Mouse (Mus musculus) neural tube, embryonic 15.5 days (tissue): Measurements from ENCODE around the gene Map7d1. TPM values are rescaled to one million over a fixed set of nuclear protein-coding genes. Genes with fewer than 3 reads are reported as not detected.

Source experiments
- ATAC-seq: fragments of 200-750 bp; cut with Nextera tagmentation; 2 replicates; pipeline ENCODE4 v1.8.0; 2017; ENCODE audit warnings: mild to moderate bottlenecking, moderate TSS enrichment, moderate library complexity; ENCODE audit not compliant: low FRiP score
- H3K27ac ChIP-seq: fragments of 300-500 bp; sonication (generic); replicated peaks from 2 replicates; pipeline ENCODE4 v1.5.1; 2015; ENCODE audit warnings: mild to moderate bottlenecking, inconsistent platforms
- H3K27me3 ChIP-seq: fragments of 300-500 bp; sonication (generic); replicated peaks from 2 replicates; pipeline ENCODE4 v1.6.1; 2015; ENCODE audit warnings: inconsistent platforms
- H3K36me3 ChIP-seq: fragments of 300-500 bp; sonication (generic); 2 replicates; pipeline ENCODE4 v1.6.1; 2015; ENCODE audit warnings: inconsistent platforms
- H3K4me1 ChIP-seq: fragments of 300-500 bp; sonication (generic); 2 replicates; pipeline ENCODE4 v1.6.1; 2015; ENCODE audit warnings: inconsistent platforms
- H3K4me2 ChIP-seq: fragments of 300-500 bp; sonication (generic); 2 replicates; pipeline ENCODE4 v1.6.1; 2015; ENCODE audit warnings: inconsistent platforms, mild to moderate bottlenecking, moderate library complexity
- H3K4me3 ChIP-seq: fragments of 300-500 bp; sonication (generic); replicated peaks from 2 replicates; pipeline ENCODE4 v1.5.1; 2015; ENCODE audit warnings: mild to moderate bottlenecking, inconsistent platforms
- H3K9ac ChIP-seq: fragments of 300-500 bp; sonication (generic); replicated peaks from 2 replicates; pipeline ENCODE4 v1.6.1; 2015; ENCODE audit warnings: mild to moderate bottlenecking, inconsistent platforms
- H3K9me3 ChIP-seq: fragments of 300-500 bp; sonication (generic); replicated peaks from 2 replicates; pipeline ENCODE4 v1.6.1; 2016; ENCODE audit warnings: inconsistent platforms
- WGBS: fragments of 180-500 bp; shearing (Covaris S2); methylation state at CpG from one replicate; pipeline ENCODE4 v1.1.7; 2015; ENCODE audit warnings: mixed read lengths; 5-methylcytosine and 5-hydroxymethylcytosine counted together
- polyA plus RNA-seq: library from polyadenylated mRNA; unstranded; fragments of >200 nt; fragmentation: Nextera tagmentation; extraction: Ambion mirVana; gene quantifications from 2 replicates; pipeline ENCODE4 v1.2.1, GENCODE M21; 2015

Map7d1 gene
- polyA plus RNA-seq, 1 experiment from 2014 or later = 79.7 TPM

- H3K4me2 ChIP-seq = peak within 1 kb of the TSS; percentile 76
- peak; percentile 95 for ATAC-seq
- H3K27me3 ChIP-seq = no peaks in the 10 kb centered on the region
- under 1% methylated on average over 44 of the region's 46 CpGs for WGBS
- no peaks in the 10 kb centered on the region for H3K36me3 ChIP-seq
- H3K9me3 ChIP-seq = no peaks in the 10 kb centered on the region
- peak within 1 kb of the TSS; percentile 77 for H3K27ac ChIP-seq
- peak within 1 kb of the TSS; percentile 96 for H3K9ac ChIP-seq
- peaks cover 73% of the 10 kb centered on the region for H3K4me1 ChIP-seq
- peak within 1 kb of the TSS; percentile 90 for H3K4me3 ChIP-seq
These were observed 6.1 kb upstream of the Map7d1 start, which contains the start of gene Trappc3 for GRCm38 (mm10) chr4:126262119-126262807. Gene Trappc3, plus strand, starts transcription at chr4:126262325.

DNA sequence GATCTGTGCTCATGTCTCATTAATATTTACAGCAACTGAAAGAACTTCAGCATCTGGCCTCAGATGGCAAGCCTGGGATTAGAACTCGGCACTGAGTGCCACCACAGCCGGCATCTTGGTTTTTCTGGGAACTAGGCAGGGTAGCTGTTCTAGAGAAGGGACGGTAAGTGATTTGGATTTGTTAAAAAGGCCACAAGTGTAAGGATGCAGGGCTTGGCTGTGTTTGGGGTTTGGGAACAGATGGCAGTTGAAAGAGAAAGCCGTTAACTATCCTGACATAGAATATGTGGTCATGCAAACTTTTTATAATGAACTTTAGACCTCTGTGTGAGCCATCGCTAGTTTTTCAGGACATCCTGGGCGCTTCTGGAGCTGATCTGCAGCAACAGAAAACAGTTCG lies 5.5 kb upstream of the Map7d1 start:
- H3K27me3 ChIP-seq = no peaks in the 10 kb centered on the region
- H3K4me3 ChIP-seq = peak overlapping the region; percentile 90; the same call in 1 of the 2 replicates
- ATAC-seq = no peak
- WGBS = 46% methylated on average over 7 of the region's 7 CpGs
- 0 out of 2 replicates have a peak overlapping the region, but pooled peaks have one; percentile 33 for H3K27ac ChIP-seq
- H3K9ac ChIP-seq = no peak overlapping the region
- H3K9me3 ChIP-seq = no peaks in the 10 kb centered on the region
- peak overlapping the region; percentile 30; the same call in 1 of the 2 replicates for H3K4me2 ChIP-seq
- no peaks in the 10 kb centered on the region for H3K36me3 ChIP-seq
- peaks cover 73% of the 10 kb centered on the region for H3K4me1 ChIP-seq

DNA sequence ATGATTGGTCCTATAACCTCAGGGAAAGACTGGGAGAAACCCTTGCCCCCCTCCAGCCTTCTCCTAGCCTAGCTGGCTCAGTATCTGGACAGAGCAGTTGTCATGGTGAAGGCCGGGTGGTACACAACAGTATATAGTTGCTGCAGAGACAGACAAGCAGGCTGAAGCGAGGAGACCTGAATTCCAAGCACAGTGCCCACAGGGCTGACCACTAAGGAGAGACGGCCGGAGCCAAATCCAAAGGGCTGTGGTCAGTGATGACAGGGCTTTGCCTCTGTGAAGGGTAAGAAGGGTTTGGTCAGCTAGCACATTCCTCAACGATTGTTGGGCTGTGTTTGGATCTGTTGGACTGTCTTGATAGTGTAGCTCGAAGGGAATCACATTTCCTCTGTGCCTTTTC lies 5.1 kb upstream of the Map7d1 start:
- Histone ChIP-seq H3K4me3 (no peak overlapping the region), H3K27me3 (no peaks in the 10 kb centered on the region), H3K4me2 (no peak overlapping the region; the same call in 1 of the 2 replicates), H3K36me3 (no peaks in the 10 kb centered on the region), H3K27ac (peak overlapping the region; percentile 33; the same call in 1 of the 2 replicates), H3K4me1 (peaks cover 70% of the 10 kb centered on the region), H3K9me3 (no peaks in the 10 kb centered on the region), H3K9ac (no peak overlapping the region)
- 77% methylated on average over 6 of the region's 6 CpGs for WGBS
- ATAC-seq = no peak

DNA sequence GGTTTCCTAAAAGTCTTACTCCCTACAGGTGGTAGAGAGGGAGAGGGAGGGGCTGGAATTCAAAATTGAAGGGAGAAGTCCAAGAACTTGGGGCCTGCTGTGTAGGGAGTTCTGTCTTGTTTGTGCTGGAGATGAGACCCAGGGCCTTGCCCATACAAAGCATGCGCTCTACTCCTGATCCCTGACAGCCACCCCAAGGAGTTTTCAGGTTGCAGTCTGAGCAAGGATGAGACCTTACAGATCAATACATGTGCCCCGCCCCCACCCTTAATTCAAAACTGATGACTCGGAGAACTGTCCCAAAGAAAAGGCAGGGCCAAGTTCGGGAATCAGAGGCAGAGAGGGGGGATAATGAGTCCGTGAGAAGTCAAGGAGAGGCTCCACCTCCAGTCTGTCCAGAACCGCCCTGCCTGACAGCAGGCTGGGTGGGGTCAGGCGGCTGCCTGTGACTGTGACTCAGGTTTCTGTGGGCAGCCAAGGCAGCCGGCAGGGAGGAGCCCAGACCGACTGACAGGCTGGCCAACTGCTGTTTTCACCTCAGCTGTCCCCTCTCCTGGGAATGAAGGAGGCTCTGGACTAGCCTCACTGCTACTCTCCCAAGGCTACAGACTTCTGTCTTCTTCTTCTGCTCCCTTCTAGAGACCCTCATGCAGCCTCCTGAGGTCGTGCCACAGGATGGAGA lies 4.5 kb upstream of the Map7d1 start:
- Histone ChIP-seq H3K9ac (no peak overlapping the region), H3K27ac (peak overlapping the region; percentile 79), H3K4me3 (no peak overlapping the region), H3K4me1 (peaks cover 70% of the 10 kb centered on the region), H3K27me3 (no peaks in the 10 kb centered on the region), H3K36me3 (no peaks in the 10 kb centered on the region), H3K4me2 (peak overlapping the region; percentile 42; the same call in 1 of the 2 replicates), H3K9me3 (no peaks in the 10 kb centered on the region)
- no peak for ATAC-seq
- 8% methylated on average over 10 of the region's 10 CpGs for WGBS

DNA sequence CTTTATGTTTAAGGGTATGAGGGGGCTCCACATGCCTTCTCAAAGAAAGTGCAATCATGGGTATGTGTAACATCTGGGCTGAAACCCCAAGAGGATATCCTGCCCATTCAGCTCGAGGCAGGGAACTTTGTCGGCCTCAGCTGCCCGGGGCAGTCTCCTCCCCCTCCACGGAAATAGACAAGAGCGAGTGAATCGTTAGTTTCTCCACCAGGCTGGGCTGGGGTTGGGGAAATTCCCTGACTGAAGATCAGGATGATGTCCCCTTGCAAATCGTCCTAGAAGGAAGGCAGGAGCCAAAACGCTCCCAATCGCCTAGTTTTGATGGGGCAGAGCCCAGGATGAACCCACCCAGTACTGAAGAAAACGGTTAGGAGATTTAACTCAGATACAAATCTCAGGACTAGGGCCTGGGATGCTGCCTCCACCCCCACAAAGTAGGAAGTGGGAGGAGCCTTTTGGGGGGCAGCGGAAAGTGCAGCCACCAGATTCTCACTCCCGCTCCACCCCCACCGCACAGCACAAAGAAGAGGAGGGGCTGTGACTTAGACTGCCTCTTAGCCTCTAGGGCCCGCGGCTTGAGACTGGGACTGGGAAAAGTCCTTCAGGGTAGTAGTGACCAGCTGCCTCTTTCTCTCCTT lies 3.5 kb upstream of the Map7d1 start:
- peak overlapping the region; percentile 42 for H3K4me2 ChIP-seq
- H3K4me3 ChIP-seq = 0 out of 2 replicates have a peak overlapping the region, but pooled peaks have one; percentile 12
- H3K27ac ChIP-seq = peak overlapping the region; percentile 79
- no peaks in the 10 kb centered on the region for H3K9me3 ChIP-seq
- H3K4me1 ChIP-seq = peaks cover 76% of the 10 kb centered on the region
- no peak for ATAC-seq
- no peak overlapping the region; the same call in 1 of the 2 replicates for H3K9ac ChIP-seq
- H3K36me3 ChIP-seq = no peaks in the 10 kb centered on the region
- WGBS = under 1% methylated on average over 15 of the region's 15 CpGs
- H3K27me3 ChIP-seq = no peaks in the 10 kb centered on the region

DNA sequence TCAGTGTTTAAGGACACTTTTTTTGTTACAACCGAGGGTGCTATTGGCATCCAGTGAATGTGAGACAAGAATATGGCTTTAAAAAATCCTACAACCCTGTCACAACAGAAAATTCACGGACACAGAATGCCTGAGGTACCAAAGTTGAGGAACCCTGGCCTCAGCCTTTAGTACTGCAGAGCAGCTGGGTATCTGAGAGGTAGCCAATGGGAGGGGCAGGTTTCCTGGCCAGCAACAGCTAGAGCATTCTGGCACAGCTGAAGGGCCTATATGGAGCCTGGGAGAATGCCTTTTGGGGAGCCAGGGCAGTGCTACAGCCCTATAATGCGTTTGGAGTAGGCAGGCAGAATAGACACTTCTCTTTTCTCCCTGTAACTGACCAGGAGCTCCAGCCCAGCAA lies 2.9 kb upstream of the Map7d1 start:
- H3K4me1 ChIP-seq = peaks cover 77% of the 10 kb centered on the region
- H3K4me3 ChIP-seq = no peak overlapping the region
- no peak overlapping the region; the same call in 1 of the 2 replicates for H3K9ac ChIP-seq
- no peaks in the 10 kb centered on the region for H3K27me3 ChIP-seq
- H3K36me3 ChIP-seq = no peaks in the 10 kb centered on the region
- H3K27ac ChIP-seq = peak overlapping the region; percentile 79
- no peaks in the 10 kb centered on the region for H3K9me3 ChIP-seq
- ATAC-seq = no peak
- 23% methylated on average over 3 of the region's 3 CpGs for WGBS
- H3K4me2 ChIP-seq = peak overlapping the region; percentile 42

DNA sequence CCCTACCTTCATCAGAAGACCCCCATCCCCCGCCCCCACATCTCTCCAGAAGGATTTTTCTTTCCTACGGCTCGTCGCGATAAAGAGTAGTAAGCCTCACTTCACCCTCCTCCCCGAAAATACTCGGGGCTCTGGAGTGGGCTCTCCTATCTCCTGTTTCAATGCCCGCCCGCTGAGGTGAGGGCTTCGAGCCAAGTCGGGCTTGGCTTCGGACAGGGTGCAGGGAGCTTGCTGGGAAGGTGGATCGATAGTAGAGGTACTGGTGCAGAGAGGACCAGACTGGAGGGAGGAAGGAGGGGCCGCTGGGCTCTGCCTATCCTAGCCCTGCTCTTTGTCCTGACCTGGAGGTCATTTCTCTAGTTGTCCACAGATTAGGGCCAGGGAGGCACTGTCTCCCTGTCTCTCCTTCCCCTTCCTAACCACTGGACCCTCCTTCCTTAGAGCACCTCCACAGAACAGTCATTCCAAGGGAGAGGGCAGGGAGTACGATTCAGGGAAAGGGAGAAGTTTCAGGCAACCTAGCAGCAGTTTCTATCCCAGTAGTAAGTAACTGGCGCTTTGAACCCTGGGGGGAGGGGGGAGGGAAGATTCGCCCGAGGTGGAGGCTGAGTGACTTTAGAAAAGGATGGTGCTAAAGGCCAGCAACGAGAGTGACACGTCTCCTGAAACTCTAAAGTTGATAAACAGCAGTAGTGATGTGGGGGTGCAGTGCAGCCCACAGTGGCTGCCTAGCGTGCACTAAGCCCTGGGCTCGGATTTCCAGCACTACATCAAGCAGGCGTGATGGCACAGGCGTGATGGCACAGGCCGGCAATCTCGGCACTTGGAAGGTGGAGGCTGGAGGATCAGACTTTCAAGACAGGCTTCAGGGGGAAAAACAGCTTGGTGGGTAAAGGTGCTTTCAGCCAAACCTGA lies 1.1 kb upstream of the Map7d1 start:
- Histone ChIP-seq H3K9me3 (no peaks in the 10 kb centered on the region), H3K4me1 (peaks cover 82% of the 10 kb centered on the region), H3K4me3 (peak overlapping the region; percentile 82), H3K9ac (peak overlapping the region; percentile 94), H3K27me3 (no peaks in the 10 kb centered on the region), H3K4me2 (peak overlapping the region; percentile 95), H3K36me3 (no peaks in the 10 kb centered on the region), H3K27ac (peak overlapping the region; percentile 95)
- no peak for ATAC-seq
- WGBS = 5% methylated on average over 26 of the region's 26 CpGs

DNA sequence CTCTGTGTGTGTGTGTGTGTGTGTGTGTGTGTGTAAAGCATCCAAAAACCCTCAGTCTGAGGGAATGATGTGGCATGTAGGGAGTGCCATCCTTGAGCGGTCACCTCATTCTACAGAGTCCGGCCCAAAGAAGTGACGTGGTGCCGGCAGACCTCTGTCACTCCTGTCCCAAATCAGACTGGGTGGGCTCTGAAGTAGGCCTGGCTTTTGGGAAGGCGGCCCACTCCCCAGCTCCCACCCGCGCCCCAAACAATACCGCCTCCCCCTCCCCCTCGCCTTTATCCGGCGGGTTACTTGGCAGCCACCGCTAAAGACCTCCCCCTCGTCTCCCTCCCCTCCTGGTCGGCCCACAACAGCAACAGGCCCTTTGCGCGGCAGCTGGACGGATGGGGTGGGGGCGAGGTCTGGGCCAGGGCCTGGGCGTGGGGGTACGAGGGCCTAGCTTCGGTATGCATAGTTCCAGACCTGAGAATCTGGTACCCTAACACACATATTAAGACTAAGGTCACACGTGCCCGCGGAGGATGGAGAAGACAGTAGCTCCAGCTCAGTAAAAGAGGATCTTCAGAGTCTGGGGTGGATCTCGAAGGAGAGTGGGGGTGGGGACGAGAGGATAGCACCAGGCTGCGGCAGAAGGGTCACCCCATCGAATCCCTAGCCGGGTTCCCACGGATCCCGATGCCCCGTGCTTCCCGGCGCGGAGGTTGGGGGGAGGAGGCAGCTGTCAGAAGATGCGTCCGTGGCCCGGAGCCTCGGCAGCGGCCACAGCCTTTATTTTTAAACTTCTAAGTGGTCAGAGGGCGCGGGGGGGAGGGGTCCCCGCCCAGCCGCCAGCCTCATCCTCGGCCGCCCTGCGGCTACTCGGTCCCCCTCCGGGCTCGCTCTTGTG lies 786 bp downstream of the Map7d1 start:
- Histone ChIP-seq H3K9ac (peak overlapping the region; percentile 94), H3K4me3 (peak overlapping the region; percentile 82), H3K4me1 (peaks cover 85% of the 10 kb centered on the region), H3K4me2 (peak overlapping the region; percentile 95), H3K9me3 (no peaks in the 10 kb centered on the region), H3K36me3 (no peaks in the 10 kb centered on the region), H3K27ac (peak overlapping the region; percentile 95), H3K27me3 (no peaks in the 10 kb centered on the region)
- ATAC-seq = peak; percentile 33; the same call in 1 of the 2 replicates
- WGBS = under 1% methylated on average over 42 of the region's 50 CpGs

GRCm38 (mm10) chr4:126254315-126255112 lies 1.6 kb downstream of the Map7d1 start:
- WGBS = 10% methylated on average over 9 of the region's 9 CpGs
- peak overlapping the region; percentile 94 for H3K9ac ChIP-seq
- H3K27me3 ChIP-seq = no peaks in the 10 kb centered on the region
- no peaks in the 10 kb centered on the region for H3K9me3 ChIP-seq
- H3K27ac ChIP-seq = peak overlapping the region; percentile 95
- ATAC-seq = peak; percentile 6; the same call in 1 of the 2 replicates
- peak overlapping the region; percentile 82 for H3K4me3 ChIP-seq
- peak overlapping the region; percentile 95 for H3K4me2 ChIP-seq
- no peaks in the 10 kb centered on the region for H3K36me3 ChIP-seq
- peaks cover 83% of the 10 kb centered on the region for H3K4me1 ChIP-seq
